Mouse (Mus musculus) G1E (cell line): Measurements from ENCODE around the gene Cmss1. TPM values are rescaled to one million over a fixed set of nuclear protein-coding genes. Genes with fewer than 3 reads are reported as not detected.

Experiments
- ATAC-seq: 2 replicates; pipeline ENCODE4 v1.8.0; 2016; ENCODE audit warnings: mild to moderate bottlenecking; ENCODE audit not compliant: insufficient number of reproducible peaks, poor library complexity, low FRiP score, severe bottlenecking; ENCODE audit errors: extremely low read depth
- DNase-seq: peaks from one replicate; pipeline ENCODE4 v3.0.0; 2012; ENCODE audit warnings: low spot score
- H3K27me3 ChIP-seq: 2 replicates; pipeline ENCODE4 v1.6.1; 2012; ENCODE audit warnings: mild to moderate bottlenecking, low read length, inconsistent platforms; ENCODE audit not compliant: insufficient read depth
- H3K36me3 ChIP-seq: replicated peaks from 2 replicates; pipeline ENCODE3; 2012; ENCODE audit warnings: mild to moderate bottlenecking, inconsistent platforms
- H3K4me1 ChIP-seq: 2 replicates; pipeline ENCODE4 v1.6.1; 2012; ENCODE audit warnings: low read depth, low read length, inconsistent platforms, mixed read lengths; ENCODE audit not compliant: insufficient read depth
- H3K4me3 ChIP-seq: 2 replicates; pipeline ENCODE4 v1.5.1; 2012; ENCODE audit warnings: low read depth, mild to moderate bottlenecking, inconsistent platforms, low read length, moderate library complexity, mixed read lengths
- H3K9me3 ChIP-seq: replicated peaks from 2 replicates; pipeline ENCODE4 v1.6.1; 2012; ENCODE audit warnings: inconsistent platforms
- CTCF ChIP-seq: IDR thresholded peaks from 2 replicates; pipeline ENCODE4 v1.5.1; 2012; ENCODE audit warnings: low read depth, low read length, inconsistent platforms, mixed read lengths
- GATA1 ChIP-seq: IDR thresholded peaks from 2 replicates; pipeline ENCODE4 v1.6.1; 2012; ENCODE audit warnings: borderline replicate concordance, low read length, inconsistent platforms, mixed read lengths
- GATA2 ChIP-seq: IDR thresholded peaks from 2 replicates; pipeline ENCODE4 v1.6.1; 2012; ENCODE audit warnings: low read depth, low read length, inconsistent platforms, borderline replicate concordance
- POLR2AphosphoS5 ChIP-seq: IDR thresholded peaks from 2 replicates; pipeline ENCODE4 v1.6.1; 2012; ENCODE audit warnings: low read depth, low read length, inconsistent platforms; ENCODE audit not compliant: insufficient replicate concordance
- TAL1 ChIP-seq: conservative IDR thresholded peaks from 2 replicates; pipeline ENCODE4 v1.6.1; 2012; ENCODE audit warnings: low read depth, low read length, inconsistent platforms, mixed read lengths
- polyA plus RNA-seq: library from polyadenylated mRNA; stranded (reverse); fragments of >175 nt; gene quantifications from 2 replicates; pipeline ENCODE4 v1.2.3, GENCODE M21; 2012
- total RNA-seq, 2 experiments: library from RNA; stranded (forward) in 1 of 2; stranded (reverse) in 1 of 2; fragments of 200-1000 nt in 1 of 2; fragments of >200 nt in 1 of 2; fragmentation: Nextera tagmentation in 1 of 2; gene quantifications; 2 replicates each; pipeline ENCODE4 v1.2.3; 2014 to 2017

Cmss1 gene
- total and polyA plus RNA-seq, 3 experiments: 12.8 to 66.7 (median 66.3) TPM

DNA sequence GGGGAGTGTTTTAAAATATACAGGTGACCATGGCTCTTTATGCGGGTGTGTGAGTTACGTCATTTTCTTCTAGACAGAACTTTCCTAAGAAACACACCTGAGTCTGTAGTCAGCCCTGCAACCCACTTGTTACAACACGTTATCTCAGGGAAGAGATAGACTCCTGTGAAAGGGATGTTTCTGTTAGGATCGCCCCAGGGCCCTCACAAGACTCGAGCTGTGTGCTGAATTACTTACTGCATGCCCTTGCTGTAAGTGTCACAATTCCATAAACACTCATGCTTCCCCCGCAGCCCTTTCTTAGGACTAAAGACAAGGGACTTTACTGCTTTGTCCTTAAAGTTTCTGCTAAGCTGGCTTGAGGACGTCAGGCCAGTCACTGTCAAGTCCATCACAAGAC, 274.4 kb downstream of the Cmss1 start:
- no peaks in the 10 kb centered on the region for H3K9me3 ChIP-seq
- H3K4me3 ChIP-seq: no peak overlapping the region
- no peaks in the 10 kb centered on the region for H3K4me1 ChIP-seq
- DNase-seq (no peak), ATAC-seq (no peak)
- TF ChIP-seq TAL1 (no peak), POLR2AphosphoS5 (no peak), GATA1 (no peak), CTCF (no peak), GATA2 (no peak)
- H3K36me3 ChIP-seq: no peaks in the 10 kb centered on the region
- no peaks in the 10 kb centered on the region for H3K27me3 ChIP-seq

DNA sequence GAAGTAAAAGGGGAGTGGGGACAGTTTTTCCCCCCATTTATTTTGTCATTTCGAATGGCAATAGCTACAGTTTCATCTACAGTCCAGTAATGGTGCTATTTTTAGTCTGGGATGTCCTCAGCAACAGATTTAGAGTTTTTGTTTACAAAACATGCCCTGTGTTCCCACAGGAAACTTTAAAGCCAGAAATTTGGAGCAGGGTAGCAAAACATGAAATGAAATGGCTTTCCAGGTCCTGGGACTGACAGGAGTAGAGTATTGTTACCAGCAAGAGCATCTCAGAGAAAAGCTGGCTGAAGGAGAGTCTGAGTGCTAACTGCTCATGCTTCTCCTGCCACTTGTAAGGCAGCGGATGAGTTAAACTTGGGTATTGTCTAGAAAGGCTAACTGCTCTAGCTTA, 276.6 kb downstream of the Cmss1 start:
- Histone ChIP-seq H3K4me3 (no peak overlapping the region), H3K36me3 (no peaks in the 10 kb centered on the region), H3K9me3 (no peaks in the 10 kb centered on the region), H3K4me1 (no peaks in the 10 kb centered on the region), H3K27me3 (no peaks in the 10 kb centered on the region)
- ATAC-seq (no peak), DNase-seq (no peak)
- TF ChIP-seq GATA2: no peak
- TF ChIP-seq POLR2AphosphoS5: no peak
- TF ChIP-seq GATA1: no peak
- TF ChIP-seq TAL1: no peak
- TF ChIP-seq CTCF: no peak

DNA sequence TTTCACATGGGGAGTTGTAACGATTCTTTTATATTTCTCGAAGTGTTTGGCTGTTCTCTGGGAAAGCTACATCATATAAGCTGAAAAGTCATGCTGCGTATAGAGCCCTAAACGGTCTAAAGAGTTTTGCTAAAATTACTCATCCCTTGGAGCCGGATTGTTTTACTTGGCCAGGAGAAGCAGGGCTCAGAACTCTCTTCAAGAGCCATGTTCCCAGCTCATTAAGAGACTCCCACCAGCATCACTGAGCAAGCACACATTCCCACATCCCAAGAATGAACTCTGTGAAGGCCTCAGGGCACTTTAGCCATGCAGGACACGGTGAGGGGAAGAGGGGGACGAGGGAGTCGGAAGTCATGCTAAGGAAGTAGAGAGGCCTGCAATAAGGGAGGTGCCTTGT, 277.6 kb downstream of the Cmss1 start:
- TF ChIP-seq GATA1 (no peak), POLR2AphosphoS5 (no peak), CTCF (no peak), GATA2 (no peak), TAL1 (no peak)
- DNase-seq (no peak), ATAC-seq (no peak)
- no peaks in the 10 kb centered on the region for H3K36me3 ChIP-seq
- no peaks in the 10 kb centered on the region for H3K4me1 ChIP-seq
- H3K4me3 ChIP-seq: no peak overlapping the region
- H3K27me3 ChIP-seq: no peaks in the 10 kb centered on the region
- H3K9me3 ChIP-seq: no peaks in the 10 kb centered on the region

DNA sequence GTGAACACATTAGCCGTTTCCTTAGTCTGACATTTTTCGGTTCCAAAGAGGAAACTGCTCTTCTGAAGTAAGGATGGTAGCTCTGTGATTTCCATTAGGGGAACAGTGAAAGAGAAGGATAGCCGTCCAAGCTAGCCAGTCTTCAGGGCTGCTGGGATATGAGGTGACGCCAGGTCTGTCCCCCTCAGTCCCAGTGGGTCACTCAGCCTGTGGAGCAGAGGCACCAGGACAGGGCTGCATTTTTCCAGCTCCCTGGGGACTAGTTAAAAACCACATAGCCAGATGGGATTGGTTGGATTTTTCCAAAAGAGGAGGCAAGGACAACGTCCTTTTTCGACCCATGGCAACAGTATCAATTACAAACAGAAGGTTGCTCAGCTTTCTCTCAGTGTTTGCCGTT, 279.7 kb downstream of the Cmss1 start:
- no peak for ATAC-seq
- H3K4me3 ChIP-seq: no peak overlapping the region
- H3K4me1 ChIP-seq: no peaks in the 10 kb centered on the region
- H3K36me3 ChIP-seq: peaks cover 7% of the 10 kb centered on the region
- DNase-seq: no peak
- no peaks in the 10 kb centered on the region for H3K9me3 ChIP-seq
- H3K27me3 ChIP-seq: no peaks in the 10 kb centered on the region
- no peak for TF ChIP-seq GATA2
- no peak for TF ChIP-seq POLR2AphosphoS5
- no peak for TF ChIP-seq TAL1
- TF ChIP-seq GATA1: no peak
- TF ChIP-seq CTCF: no peak

DNA sequence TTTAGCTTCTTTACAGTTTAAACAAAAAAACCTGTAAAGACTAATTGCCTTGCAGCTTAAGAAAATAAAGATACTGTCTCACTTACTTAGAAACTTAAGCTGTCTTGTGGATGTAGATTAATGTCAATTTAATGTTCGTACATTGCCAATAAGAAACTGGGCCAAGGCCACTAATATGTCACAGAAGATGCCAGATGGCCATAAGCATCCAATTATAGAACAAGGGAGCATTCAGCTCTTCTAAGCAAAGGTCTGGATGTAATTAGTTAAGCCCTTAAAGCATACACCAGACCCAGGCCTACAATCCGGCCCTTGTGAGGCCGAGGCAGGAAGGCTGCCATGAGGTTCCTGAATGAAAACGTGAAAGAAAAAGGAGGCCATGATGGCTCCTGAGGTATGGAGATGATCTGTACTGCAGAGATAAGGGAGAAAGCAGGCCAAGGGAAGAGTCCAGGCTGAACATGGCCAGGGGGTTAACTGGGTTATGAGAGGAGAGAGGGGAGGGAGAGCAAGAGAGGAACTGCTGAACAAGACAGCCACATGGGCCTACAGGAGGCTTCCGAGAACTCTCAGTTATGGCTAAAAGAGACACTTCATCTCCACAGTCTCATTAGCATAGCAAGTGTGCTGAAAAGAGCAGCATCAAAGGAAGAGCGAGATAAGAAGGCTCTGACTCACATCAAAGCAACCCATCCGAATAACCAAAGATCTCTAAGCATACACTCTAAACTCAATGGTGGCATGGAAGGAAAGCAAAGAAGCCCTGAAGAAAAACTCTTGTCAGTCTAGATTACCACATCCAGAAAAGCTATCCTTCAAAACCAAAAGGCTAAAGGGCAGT, 287.2 kb downstream of the Cmss1 start:
- H3K4me1 ChIP-seq: no peaks in the 10 kb centered on the region
- peaks cover 30% of the 10 kb centered on the region for H3K36me3 ChIP-seq
- no peak for ATAC-seq
- H3K9me3 ChIP-seq: no peaks in the 10 kb centered on the region
- H3K4me3 ChIP-seq: no peak overlapping the region
- DNase-seq: no peak
- H3K27me3 ChIP-seq: no peaks in the 10 kb centered on the region
- TF ChIP-seq POLR2AphosphoS5: no peak
- no peak for TF ChIP-seq TAL1
- no peak for TF ChIP-seq CTCF
- TF ChIP-seq GATA2: no peak
- TF ChIP-seq GATA1: no peak

DNA sequence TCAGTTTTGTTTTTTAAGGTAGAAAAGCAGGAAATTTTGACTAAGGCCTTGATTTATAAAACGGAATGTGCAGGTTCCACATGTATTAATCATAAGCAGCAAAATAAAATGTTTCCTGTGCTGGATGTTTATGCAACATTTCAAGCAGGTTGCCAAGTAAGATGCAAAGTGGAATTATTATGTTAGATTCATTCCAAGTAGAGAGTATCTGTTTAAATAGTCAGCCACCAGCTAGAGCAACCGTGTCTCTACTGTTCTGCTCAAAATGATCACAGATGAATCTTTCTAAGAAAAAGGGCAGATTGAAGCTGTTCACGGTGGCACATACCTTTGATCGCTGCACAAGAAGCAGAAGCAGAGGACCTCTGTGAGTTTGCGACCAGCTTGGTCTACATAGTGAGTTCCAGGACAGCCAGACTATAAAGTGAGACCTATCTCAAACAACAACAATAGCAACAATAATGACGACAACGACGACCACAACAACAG, 288.0 kb downstream of the Cmss1 start:
- Histone ChIP-seq H3K36me3 (peaks cover 35% of the 10 kb centered on the region), H3K4me3 (no peak overlapping the region), H3K27me3 (no peaks in the 10 kb centered on the region), H3K9me3 (no peaks in the 10 kb centered on the region), H3K4me1 (no peaks in the 10 kb centered on the region)
- no peak for DNase-seq
- TF ChIP-seq GATA2 (no peak), GATA1 (no peak), TAL1 (no peak), POLR2AphosphoS5 (no peak), CTCF (no peak)
- ATAC-seq: no peak
